Mouse (Mus musculus): Measurements from ENCODE around the gene Dera.
"Not testable (repeated sequence)": the region's sequence is repeated elsewhere in the genome, so short reads cannot be mapped to it uniquely, and the experiment has no call there.

Gene Dera

DNA sequence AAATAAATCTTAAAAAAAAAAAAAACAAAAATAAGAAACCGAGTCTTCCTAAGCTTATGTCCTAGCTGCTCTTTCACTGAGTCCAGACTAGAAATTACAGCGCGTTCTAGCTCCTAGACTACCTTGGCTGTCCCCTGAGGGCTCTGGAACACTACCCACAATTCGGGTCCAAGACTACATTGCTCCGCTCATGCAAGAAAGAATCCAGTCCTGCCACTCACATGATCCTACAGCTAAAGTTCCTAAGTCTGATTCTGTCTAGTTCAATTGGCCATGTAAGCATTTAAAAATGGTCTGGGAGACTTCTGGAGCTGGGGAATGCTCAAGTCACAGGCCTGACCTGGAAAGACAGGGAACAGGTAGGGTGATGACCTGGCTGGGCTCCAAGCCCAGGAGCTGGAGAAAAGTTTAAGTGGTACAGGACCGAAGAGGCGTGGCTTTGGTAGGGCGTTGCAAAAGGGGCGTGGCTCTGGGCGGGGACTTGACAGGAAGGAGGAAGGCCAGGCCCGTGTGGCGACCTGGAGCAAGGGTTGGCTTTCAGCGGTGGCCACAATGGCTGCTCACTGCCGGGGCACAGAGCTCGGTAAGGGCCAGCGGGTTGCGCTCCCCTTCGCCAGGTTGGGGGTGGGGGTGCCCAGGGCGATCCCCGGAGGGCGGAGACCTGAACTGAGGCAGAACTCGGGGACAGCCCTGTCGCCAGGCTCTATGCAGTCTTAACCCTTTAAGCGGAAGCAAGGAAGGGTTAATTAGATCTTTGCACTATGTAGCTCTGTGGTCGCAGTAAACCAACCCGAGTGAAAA is at the start of gene Dera:
TSS of gene Dera (plus strand) at position 491 of the 801 bp plus-strand sequence.
- DNase-seq: peak; percentile 75

DNA sequence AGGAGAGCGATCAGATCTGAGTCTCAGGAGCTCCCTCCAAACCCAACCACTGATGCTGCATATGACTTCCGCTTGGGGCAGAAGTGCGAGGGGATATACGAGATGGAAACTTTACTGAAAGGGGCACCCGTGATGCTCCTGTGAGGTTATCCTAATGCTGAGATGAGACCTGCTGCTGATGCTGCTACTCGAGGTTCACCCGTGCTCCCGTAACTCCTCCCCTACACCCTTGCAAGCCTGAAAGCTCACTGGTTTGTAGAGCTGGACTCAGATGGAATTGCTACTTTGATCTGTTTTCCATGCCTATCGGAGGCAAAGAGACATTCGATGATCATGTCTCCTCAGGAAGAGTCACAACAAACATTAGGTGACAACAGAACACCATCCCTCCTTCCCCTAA is 48.1 kb upstream of the Dera start:
- DNase-seq: no peak

DNA sequence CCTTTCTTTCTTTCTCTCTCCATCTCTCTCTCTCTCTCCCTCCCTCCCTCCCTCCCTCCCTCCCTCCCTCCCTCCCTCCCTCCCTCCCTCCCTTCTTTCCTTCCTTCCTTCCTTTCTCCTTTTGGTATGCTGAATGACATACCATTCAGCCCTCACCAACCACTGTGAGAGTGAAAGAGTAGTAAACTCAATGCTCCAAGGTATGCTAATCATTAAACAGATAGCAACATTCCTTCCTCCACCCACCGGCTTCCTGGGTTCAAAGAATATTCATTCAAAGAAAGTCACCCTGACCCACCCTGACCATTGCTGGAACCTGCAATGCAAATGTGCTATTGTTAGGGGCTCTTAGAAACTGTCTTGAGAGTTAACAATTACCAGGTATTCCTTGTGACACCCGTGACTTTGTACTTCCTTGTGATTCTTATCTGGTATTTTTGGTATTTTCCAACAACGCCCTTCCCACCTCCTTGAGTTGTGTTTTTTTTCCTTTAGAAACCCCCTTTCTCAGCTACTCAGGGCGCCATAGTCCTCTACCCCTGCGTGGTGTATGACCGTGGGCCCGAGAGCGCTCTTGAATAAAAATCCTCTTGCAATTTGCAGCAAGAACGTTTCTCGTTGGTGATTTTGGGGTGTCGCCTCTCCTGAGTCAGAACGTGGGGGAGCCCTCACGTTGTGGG is 45.5 kb upstream of the Dera start:
- DNase-seq: not testable (repeated sequence)

DNA sequence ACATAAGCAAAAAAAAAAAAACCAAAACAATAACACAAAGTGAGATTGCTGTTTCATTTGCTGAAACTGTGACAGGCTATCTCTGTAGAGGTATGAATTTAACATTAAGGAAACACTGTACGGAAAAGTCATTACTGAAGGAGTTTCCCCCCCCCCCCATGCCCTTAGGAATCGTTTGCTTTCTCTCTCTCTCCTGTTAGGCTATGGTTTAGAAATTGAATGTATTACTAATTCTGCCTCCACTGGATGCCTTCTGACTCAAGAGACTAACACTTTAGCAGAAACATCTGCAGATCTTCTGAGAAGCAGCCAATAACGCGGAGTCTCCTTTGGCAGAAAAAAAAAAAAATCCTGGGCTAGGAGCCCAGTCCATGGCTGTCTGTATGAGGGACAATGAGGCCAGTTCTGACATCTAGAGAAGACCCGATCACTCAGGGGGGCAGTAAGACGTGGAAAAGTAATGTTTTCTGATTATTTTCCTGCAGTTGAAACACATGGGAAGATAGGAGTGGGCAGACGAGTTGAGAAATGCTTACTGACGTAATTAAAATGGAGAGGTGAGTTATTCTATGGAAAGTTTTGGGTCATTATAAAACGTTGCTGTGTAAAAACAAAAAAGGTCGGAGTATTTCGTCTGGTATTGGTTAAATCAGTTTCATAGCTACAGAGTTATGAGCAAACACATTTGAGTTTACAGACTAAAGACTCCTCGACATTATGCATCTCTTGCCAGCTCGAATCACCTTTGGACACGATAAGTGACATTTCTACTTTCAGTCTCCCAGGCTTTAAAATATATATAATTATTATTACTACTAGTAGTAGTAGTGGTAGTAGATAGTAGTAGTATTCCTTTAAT is 43.9 kb upstream of the Dera start:
- DNase-seq: no peak

DNA sequence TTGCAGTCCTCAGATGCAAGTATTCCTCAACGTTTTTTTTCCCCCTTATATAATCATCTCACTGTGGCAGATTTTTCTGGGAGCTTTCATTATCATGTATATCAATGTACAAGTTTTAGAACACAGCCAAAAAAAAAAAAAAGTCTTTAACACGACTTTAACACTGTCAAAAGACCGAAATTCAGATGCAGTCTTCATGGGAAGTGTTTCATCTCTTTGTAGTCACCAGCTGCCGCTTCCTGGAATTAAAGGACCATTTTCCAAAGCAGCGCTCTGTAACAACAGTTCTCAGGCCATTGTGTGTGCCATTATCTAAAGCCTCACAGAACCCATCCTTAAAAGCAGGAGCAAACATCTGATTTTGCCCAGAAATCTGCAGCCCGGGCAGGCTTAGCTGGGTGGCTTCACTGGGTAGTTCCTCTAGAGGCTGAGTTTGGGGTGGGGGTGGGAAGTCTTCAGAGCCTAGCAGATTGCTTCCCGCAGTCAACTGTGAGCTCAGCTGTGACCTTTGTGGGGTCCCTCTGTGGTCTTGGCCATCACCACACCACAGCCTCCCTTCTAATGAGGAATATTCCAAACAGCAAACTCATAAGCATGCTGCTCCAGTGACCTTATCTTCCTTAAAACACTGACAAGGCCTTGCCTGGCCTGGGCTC is 41.6 kb upstream of the Dera start:
- DNase-seq: no peak

DNA sequence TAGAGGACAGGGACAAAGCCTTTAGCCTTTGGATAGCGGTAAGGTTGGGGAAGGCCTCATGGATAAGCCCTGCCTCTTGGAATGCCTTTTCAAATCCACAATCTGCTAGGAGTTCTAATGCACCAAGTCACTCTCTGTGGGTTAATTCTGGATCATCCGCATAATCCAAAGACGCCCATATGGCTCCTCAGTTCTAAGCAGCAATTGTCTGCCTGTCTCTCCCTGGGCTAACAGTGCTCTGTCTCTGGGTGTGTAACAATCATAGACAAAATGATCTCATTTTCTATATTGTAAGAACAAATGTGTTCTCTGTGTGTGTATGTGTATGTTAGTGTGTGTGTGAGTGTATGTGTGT is 41.1 kb upstream of the Dera start:
- peak; percentile 33 for DNase-seq

DNA sequence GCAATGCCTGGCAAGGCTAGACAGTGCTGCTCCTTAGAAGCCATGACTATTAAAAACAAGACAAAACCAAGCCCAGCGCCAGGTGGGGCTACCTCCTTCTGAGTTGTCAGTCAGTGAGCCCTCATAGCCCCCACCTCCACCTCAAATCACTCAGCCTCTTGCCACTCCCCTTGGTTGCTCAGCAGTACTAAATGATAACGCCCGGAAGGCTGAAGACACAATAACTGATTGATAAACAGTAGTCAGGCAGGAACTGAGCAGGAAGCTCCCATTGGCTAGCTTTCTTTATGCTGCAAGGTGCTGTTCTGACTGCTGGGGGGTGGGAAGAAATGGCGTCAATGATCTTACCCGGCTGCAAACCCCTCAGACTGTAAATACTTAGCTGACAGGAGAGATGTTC is 37.5 kb upstream of the Dera start:
- DNase-seq: no peak

DNA sequence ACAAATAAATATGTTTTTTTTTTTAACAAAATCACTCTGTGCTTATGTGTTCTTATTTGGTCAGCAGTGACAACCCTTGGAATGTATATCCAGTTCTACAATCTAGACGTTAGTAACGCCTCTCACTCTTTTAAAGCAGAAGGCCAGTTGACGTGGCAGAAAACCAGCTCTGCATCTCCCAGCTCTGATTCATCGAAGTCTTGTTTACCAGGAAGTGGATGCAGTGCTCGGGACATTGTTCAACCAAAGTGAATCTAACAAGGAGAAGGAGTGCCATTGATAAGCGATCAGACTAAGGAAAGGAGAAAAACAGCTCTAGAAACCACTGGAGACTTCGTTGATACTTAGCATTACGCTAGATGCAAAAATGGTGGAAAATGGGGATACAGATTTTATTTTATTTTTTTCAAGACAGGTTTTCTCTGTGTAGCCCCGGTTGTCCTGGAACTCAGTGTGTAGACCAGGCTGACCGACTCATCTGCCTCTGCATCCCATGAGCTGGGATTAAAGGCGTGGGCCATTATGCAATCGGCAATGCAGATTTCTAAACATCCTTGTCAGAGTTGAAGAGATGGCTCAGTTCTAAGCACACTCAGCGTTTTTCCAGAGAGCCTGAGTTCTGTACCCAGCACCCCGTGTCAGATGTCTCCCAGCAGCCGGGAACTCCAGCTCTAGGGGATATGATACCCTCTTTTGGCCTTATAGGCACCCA is 32.0 kb upstream of the Dera start:
- no peak for DNase-seq

DNA sequence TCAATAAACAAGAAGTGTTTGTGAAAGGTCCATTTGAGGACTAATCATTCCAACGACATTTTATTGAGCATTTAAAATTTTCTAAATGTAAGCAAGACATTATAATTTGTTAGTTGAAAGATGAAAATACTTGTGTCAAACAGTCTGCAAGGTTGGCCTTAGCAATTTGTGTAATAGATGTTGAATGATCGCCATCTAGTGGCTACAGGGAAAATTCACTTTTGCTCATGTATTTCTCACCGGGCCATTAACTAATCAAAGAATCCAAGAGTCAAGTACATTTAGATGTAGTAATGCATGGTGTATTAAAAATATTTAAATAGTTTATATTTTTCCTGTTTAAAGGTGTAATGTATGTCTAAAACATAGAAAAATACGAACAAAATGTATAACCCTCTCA is 30.4 kb upstream of the Dera start:
- DNase-seq: peak; percentile 37

DNA sequence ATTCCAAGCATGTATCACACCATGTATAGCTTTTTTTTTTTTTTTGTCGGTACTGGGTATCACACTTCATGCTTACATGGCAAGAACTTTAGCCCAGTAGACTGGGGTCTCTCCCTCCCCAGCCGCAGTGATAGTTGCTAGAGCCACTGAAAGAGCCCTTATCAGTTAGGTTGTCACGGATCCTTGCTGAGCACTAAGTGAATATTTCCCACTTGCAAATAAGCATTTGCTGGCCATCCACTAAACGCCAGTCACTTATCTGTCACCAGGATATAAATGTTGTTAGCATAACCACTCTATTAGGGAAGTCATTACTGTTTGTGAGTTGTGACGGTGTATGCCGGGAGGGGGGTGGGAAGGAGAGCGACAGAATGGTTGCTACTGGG is 19.9 kb upstream of the Dera start:
- DNase-seq: no peak

DNA sequence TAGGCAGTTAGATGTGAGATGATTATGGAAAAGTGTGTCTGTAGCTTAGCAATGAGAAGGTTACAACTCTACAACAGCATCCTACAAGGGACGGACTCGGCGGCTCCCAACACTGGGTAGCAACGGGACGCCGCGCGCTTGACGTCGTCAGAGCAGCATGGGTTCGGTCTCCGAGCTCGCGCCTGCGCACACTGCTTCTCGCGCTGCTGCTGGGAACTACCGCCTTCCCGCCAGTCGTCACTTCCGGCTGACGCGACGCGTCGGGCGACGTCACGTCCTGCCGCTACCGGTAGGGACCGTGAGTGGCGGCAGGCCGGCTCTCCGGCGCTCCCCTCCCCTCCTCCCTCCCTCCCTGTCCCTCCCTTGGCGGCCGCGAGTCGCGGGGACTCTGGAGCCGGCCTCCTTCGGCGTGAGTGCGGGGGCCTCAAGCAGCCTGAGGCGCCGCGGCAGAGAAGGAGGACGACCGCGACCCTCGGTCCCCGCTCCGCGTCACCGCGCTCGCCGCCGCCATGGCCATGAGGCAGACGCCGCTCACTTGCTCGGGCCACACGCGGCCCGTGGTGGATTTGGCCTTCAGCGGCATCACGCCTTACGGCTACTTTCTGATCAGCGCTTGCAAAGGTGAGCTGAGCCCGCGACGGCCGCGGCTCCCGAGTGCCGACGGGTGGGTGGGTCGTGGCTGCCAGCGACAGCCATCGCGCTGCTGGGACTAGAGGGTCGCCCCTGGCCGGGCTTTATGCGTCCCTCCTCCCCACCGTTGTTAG is 19.3 kb upstream of the Dera start, which contains the start of gene Strap:
TSS of gene Strap (plus strand) at position 233 of the 764 bp plus-strand sequence.
- peak; percentile 95 for DNase-seq

DNA sequence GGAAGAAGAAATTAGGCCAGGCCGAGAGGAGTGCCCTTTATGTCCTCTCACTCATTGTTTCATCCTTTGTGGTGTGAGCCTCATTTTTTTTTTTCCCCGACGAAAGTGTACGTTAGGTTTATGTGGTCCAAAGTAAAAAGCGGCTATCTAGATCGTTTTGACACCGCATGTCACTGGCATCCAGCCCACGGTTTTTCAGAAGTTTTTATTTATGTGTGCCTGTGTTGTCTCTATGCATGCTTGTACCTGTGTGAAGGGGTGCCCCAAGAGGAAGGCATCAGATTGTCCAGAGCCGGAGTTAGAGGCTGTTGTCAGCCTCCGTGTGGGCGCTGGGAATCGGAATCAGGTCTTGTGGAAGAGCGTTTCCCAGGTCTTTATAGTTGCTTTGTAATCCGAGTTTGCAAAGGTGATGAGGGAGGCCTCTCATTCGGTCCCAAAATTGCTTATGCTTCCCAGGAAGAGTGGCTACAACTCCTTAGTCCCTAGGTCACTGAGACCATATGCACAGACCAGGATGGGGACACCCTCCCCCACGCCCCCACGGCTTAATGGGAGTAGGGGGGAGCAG is 18.6 kb upstream of the Dera start:
- no peak for DNase-seq

DNA sequence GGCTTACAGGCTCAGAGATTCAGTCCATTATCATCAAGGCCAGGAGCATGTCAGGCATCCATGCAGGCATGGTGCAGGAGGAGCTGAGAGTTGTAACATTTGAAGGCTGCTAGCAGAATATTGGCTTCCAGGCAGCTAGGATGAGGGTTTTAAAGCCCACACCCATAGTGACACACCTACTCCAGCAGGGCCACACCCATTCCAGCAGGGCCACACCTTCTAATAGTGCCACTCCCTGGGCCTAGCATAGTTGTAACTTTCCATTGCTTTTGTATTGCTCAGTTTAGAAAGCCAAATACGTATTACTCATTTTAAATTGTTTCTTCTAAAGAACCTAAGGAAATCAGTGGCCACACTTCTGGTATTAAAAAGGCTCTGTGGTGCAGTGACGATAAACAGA is 13.4 kb upstream of the Dera start:
- DNase-seq: no peak

DNA sequence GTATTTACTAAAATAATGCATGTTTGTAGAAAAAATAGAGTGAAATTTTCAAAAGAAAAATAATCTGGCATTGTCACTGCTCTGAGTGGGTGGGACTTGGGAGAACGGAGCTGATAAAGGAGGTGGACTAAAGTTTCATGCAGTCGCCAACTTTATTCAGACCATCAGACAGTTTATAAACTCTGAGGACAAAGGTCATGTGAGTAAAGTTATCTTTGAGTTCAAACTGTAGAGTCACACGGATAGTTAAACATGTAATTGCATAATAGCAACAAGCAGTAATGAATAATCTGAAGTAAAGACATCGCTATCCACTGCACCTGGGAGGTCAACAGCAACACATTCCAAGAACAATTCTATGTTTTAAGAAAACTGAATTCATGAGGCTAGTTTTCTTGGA is 9.6 kb upstream of the Dera start:
- no peak for DNase-seq

DNA sequence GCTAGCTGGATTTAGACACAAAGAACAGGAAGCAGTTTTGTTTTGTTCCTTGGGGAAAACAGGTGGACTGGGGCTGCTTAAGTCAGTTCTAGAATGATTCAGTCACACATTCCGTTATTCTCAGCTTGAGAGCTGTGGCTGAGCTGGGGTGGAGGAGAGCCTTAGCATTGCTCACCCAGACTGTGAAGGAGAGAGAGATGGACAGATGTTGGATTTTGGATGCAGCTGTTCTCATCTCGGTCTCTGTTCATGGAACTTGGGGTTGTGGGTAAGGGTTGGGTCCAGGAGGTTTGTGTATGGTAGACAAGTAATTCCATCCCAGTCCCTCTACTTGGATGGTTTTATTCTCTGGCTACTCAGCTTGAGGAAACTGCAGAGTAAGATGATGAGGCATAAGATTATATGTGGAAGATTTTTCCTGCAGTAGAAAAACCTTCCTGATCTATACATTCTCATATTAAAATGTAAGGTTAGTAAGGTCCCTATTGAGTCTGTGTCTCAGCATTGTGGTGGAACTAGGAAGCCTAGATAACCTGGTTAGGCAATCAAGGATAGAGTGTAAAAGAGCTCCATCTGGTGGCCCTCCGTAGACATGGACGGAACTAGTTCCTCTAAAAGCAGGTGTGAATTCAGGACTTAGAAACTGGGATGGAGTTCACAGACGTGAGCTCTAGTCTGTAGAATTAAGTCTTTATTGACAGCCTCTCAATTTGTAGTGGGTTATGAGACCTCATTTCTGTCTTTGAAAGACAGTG is 7.0 kb upstream of the Dera start:
- DNase-seq: no peak

DNA sequence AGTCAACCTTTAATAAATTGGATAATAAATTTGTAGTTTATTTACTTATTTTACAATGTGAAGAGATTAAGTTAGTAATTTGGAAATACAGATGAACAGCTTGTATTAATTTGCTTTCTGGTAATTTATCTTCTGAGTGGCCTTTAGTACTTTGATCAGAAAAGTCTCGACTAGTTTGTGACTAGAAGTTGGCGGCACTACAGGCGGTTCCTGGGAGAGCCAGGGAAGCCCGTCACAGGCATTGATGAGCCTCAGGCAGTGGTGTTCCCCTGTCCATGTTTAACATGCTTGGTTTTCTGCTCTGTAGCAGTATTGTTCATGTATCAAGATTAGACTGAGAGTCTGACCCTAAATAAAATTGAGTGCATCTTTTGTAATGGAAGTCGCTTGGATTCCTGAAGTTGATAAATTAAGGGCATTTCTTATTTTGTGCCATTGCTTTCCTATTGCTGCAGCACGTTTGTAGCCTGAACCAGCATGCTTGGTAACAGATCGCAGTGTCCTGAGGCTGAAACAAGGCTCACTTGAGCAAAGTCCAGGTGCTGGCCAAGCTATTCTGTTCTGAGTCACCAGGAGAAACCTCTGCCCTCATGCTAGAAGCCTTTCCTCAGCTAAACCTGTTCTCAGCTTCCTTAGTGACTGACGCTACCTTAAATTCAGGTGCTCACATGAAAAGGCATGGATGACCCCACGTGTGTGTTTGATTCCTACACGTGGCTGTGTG is 2.6 kb upstream of the Dera start:
- no peak for DNase-seq

DNA sequence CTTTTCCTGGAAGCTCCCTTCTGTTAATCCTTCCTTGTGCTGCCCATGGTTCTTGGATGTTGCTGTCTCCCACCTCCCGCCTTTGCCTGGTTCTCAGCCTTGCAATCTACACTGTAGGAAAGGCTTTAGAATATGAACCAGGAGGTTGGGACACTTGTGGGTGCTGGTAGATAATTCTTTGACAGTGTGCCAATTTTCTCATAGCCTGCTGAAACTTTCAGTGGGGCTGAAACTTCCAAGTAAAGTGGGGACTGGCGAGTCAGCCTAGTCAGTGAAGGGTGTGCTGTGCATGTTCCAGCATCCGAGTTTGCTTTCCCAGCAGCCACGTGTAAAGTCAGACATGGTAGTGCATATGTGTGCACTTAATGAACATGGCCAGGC is 2.1 kb upstream of the Dera start:
- no peak for DNase-seq

DNA sequence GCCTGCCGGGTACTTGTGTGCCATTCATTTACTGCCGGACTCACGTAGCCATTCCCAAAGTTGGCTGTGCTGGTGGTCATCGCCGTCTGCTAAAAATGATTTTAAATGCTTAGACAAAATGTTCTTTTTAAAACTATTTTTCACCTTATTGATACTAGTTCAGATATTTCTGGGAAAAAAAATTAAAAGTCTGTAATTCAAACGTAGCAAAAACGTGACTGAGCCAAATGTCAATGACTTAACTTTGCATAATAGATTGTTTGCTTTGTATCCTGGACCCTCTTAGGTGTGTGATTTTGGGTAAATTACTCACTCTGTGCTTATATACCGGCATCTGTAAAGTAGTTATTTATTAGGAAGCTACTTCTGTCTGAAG is 499 bp downstream of the Dera start:
- DNase-seq: no peak

DNA sequence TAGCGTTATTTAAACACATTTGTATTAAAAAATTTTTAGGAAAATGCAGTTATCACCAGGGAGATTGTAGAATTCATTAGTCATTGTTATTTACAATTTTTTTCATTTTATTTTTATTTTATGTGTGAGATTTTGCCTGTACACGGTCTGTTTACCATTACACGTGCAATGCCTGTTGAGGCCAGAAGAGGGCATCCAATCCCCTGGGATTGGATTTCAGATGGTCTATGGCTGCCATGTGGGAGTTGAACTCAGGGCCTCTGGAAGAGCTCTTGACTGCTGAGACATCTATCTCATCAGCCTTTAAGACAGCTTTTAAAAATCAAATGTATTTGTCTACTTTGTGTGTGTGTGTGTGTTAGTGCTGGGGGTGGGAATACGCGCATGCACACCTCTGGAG is 2.0 kb downstream of the Dera start:
- no peak for DNase-seq

DNA sequence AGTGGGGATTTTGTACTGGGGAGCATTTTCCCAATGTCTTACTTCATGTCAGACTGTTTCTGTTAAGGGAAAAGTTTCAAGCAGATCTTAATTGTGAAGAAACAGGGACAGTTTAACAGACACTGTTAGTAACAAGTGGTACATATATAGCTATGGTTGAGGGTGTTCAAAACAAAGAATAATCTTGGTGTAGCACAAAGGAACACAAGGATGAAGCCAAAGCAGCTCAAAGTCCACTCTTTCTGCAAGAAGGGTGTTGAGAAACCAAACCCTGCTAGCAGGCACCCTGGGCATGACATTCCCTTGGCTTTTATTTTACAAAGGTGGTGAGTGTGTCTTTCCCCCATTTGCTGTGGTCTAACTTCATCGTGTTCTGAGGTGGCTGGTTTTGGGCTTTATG is 3.5 kb downstream of the Dera start:
- no peak for DNase-seq
